Mouse (Mus musculus) midbrain, embryonic 16.5 days (tissue): ENCODE measurements around the gene Zdhhc22. TPM values are rescaled to one million over a fixed set of nuclear protein-coding genes. Genes with fewer than 3 reads are reported as not detected.

Source experiments
- ATAC-seq: fragments of 200-750 bp; cut with Nextera tagmentation; 2 replicates; pipeline ENCODE4 v1.8.0; 2017; ENCODE audit warnings: moderate TSS enrichment
- H3K27ac ChIP-seq: fragments of 300-500 bp; sonication (generic); 2 replicates; pipeline ENCODE4 v1.5.1; 2014; ENCODE audit warnings: mild to moderate bottlenecking, low read length, mixed read lengths
- H3K27me3 ChIP-seq: fragments of 300-500 bp; sonication (generic); 2 replicates; pipeline ENCODE4 v1.6.1; 2014; ENCODE audit warnings: low read depth, low read length, mixed read lengths; ENCODE audit not compliant: control insufficient read depth, insufficient read depth
- H3K36me3 ChIP-seq: fragments of 300-500 bp; sonication (generic); 2 replicates; pipeline ENCODE4 v1.6.1; 2014; ENCODE audit warnings: mild to moderate bottlenecking, low read length, moderate library complexity, mixed read lengths; ENCODE audit not compliant: control insufficient read depth, insufficient read depth
- H3K4me1 ChIP-seq: fragments of 300-500 bp; sonication (generic); 2 replicates; pipeline ENCODE4 v1.6.1; 2014; ENCODE audit warnings: mild to moderate bottlenecking, low read length, mixed read lengths; ENCODE audit not compliant: control insufficient read depth, insufficient read depth
- H3K4me2 ChIP-seq: fragments of 300-500 bp; sonication (generic); 2 replicates; pipeline ENCODE4 v1.6.1; 2014; ENCODE audit warnings: mild to moderate bottlenecking, low read length, mixed read lengths
- H3K4me3 ChIP-seq: fragments of 300-500 bp; sonication (generic); 2 replicates; pipeline ENCODE4 v1.5.1; 2014; ENCODE audit warnings: low read depth, mild to moderate bottlenecking, low read length, moderate library complexity, mixed read lengths
- H3K9ac ChIP-seq: fragments of 300-500 bp; sonication (generic); 2 replicates; pipeline ENCODE4 v1.6.1; 2014; ENCODE audit warnings: low read depth, low read length, mixed read lengths
- H3K9me3 ChIP-seq: fragments of 300-500 bp; sonication (generic); replicated peaks from 2 replicates; pipeline ENCODE4 v1.6.1; 2014; ENCODE audit warnings: mild to moderate bottlenecking, low read length, mixed read lengths; ENCODE audit not compliant: control insufficient read depth, poor library complexity, severe bottlenecking
- WGBS: fragments of 180-500 bp; shearing (Covaris S2); extraction: QIAGEN DNeasy Blood & Tissue Kit; methylation state at CpG from one replicate; pipeline ENCODE4 v1.1.7; 2014; 5-methylcytosine and 5-hydroxymethylcytosine counted together
- polyA plus RNA-seq: library from polyadenylated mRNA; unstranded; fragments of >200 nt; fragmentation: Nextera tagmentation; extraction: Ambion mirVana; gene quantifications from 2 replicates; pipeline ENCODE4 v1.2.1, GENCODE M21; 2015

The Zdhhc22 gene
- polyA plus RNA-seq, 1 experiment from 2014 or later = 28.1 TPM

DNA sequence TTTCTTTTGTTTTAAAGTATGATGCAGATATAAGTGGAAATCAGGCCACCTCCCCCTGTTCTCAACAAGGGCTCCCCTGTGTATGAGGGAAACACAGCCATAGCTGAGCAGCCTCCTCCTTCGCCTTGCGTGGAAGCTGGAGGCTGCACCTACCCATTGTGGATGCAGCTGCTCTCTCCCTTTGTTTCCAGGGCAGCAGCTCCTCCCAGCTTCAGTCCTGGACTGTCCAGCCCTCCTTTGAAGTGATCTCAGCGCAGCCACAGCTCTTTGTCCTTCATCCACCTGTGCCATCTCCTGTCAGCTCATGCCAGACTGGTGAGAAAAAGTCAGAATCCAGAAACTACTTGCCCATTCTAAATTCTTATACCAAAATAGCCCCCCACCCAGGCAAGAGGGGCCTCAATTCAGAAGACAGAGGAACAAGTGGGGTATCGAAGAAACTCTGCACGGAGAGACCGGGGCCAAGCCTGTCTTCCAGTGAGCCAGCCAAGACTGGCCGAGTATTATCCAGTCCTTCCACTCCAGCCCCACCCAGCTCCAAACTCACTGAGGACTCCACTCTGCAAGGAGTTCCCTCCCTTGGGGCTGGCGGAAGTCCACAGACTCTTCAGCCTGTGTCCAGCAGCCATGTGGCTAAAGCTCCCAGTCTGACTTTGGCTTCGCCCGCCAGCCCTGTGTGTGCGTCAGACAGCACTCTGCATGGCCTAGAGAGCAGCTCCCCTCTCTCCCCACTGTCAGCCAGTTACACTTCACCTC, 28.5 kb downstream of the Zdhhc22 start:
- Histone ChIP-seq H3K4me2 (no peak overlapping the region), H3K36me3 (peaks cover 39% of the 10 kb centered on the region), H3K9me3 (no peaks in the 10 kb centered on the region), H3K9ac (no peak overlapping the region), H3K4me1 (no peaks in the 10 kb centered on the region), H3K27ac (no peak overlapping the region), H3K4me3 (no peak overlapping the region), H3K27me3 (no peaks in the 10 kb centered on the region)
- 0 out of 2 replicates have a peak, but pooled peaks have one; percentile 45 for ATAC-seq
- 71% methylated on average over 11 of the region's 11 CpGs for WGBS

DNA sequence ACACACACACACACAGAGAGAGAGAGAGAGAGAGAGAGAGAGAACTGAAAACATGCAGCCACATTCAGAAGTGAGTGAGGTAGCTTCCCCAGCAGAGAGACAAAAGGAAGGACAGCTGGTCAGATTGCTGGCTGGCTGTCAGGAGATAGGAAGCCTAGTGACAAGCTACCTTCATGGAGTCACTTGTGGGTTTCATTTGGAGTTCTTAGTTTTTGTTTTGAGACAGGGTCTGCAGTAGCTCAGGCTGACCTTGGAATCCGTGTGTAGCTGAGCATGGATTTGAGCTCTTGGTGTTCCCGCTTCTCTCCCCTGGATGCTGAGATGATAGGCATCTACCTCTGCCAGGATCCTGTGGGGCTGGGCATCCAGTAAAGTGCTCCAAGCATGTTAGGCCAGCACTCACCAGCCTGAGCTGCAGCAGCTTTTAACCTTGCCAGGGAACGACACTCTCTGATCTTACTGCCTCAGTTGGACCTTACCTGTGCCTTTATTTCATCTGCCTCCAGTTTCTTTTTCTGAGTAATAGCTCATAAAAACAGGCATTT, 29.4 kb downstream of the Zdhhc22 start:
- Histone ChIP-seq H3K4me1 (no peaks in the 10 kb centered on the region), H3K27ac (no peak overlapping the region), H3K36me3 (peaks cover 44% of the 10 kb centered on the region), H3K9me3 (no peaks in the 10 kb centered on the region), H3K27me3 (no peaks in the 10 kb centered on the region), H3K4me3 (no peak overlapping the region), H3K4me2 (no peak overlapping the region), H3K9ac (no peak overlapping the region)
- ATAC-seq = no peak
- WGBS = 87% methylated on average over 3 of the region's 3 CpGs

DNA sequence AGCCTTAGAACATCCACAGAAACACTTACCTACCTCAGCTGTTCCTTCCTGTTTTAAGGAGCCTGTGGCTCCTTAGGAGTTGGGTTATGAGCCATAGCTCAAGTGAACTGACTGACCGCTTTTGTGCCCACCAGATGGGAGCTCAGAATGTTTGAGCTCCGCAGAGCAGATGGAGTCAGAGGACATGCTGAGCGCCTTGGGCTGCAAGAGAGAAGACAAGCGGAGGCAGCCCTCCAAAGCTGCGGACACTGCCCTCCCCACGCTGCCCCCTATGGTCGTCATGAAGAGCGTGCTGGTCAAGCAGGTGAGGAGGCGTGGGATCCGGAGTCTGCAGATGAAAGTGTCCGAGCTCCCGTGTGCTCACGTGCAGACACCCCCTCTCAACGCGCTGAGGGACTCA, 30.1 kb downstream of the Zdhhc22 start:
- H3K36me3 ChIP-seq = peaks cover 48% of the 10 kb centered on the region
- no peak overlapping the region for H3K9ac ChIP-seq
- H3K9me3 ChIP-seq = no peaks in the 10 kb centered on the region
- no peaks in the 10 kb centered on the region for H3K4me1 ChIP-seq
- H3K27ac ChIP-seq = no peak overlapping the region
- WGBS = 86% methylated on average over 15 of the region's 15 CpGs
- no peaks in the 10 kb centered on the region for H3K27me3 ChIP-seq
- no peak for ATAC-seq
- H3K4me2 ChIP-seq = no peak overlapping the region
- no peak overlapping the region for H3K4me3 ChIP-seq

DNA sequence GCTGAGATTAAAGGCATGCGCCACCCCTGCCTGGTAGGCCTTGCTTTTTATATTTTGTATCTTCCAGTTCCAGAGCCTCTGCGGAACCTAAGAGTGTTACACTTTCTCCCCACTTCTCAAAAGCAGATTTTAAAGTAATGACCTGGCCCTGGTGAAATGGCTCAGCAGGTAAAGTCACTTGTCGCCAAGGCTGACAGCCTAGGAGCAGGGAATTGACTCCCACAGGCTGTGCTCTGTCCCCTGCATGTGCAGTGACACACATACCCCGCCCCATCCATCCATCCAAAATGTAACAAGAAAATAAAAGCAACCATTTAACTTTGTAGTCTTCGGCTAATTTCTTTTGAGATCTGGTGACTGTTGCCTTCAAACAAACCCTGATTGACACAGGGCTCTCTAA, 30.6 kb downstream of the Zdhhc22 start:
- no peaks in the 10 kb centered on the region for H3K9me3 ChIP-seq
- peaks cover 46% of the 10 kb centered on the region for H3K36me3 ChIP-seq
- no peaks in the 10 kb centered on the region for H3K4me1 ChIP-seq
- H3K4me3 ChIP-seq = no peak overlapping the region
- 95% methylated on average over 5 of the region's 5 CpGs for WGBS
- H3K4me2 ChIP-seq = no peak overlapping the region
- ATAC-seq = no peak
- H3K9ac ChIP-seq = no peak overlapping the region
- H3K27ac ChIP-seq = no peak overlapping the region
- no peaks in the 10 kb centered on the region for H3K27me3 ChIP-seq

DNA sequence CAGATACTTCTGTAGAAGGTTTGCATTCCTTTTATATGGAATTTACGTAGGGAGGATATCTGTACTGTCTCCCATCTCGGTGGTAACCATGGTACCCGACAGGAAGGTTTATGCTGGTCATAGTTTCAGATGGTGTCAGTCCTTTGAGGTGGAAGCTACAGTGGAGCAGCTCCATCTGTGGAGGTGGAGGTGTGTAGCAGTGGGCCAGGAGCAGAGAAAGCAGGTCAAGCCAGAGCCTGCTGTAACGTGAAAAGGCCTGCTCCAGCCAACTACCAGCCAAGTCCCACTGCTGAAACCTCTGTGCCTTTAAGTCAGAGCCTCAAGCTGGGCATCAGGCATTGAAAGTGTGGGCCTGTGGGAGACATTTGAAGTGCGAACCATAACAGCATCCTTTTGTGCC, 31.7 kb downstream of the Zdhhc22 start:
- H3K27ac ChIP-seq = no peak overlapping the region
- no peaks in the 10 kb centered on the region for H3K4me1 ChIP-seq
- H3K36me3 ChIP-seq = peaks cover 51% of the 10 kb centered on the region
- no peaks in the 10 kb centered on the region for H3K27me3 ChIP-seq
- H3K4me2 ChIP-seq = no peak overlapping the region
- 92% methylated on average over 5 of the region's 5 CpGs for WGBS
- H3K9me3 ChIP-seq = no peaks in the 10 kb centered on the region
- no peak for ATAC-seq
- no peak overlapping the region for H3K9ac ChIP-seq
- no peak overlapping the region for H3K4me3 ChIP-seq

DNA sequence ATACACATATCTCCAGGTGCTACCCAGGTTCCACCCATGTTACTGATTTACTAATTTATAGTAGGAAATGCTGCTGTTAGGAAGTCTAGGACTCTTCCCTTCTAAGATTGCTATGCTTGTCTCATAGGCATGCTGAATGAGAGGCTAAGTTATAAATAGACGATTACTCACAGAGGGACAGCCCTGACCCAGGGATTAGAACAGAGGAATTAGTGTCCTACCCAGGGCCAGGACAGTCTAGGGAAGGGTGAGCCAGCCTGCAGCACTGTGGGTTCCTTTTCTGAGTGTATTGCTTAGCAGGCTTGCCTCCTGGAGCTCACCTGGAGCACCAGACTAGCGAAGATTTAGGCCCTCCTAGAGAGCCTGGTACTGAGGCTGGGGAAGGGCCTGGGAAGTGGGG, 34.3 kb downstream of the Zdhhc22 start:
- no peak for ATAC-seq
- peaks cover 44% of the 10 kb centered on the region for H3K36me3 ChIP-seq
- no peaks in the 10 kb centered on the region for H3K27me3 ChIP-seq
- H3K9ac ChIP-seq = no peak overlapping the region
- H3K9me3 ChIP-seq = no peaks in the 10 kb centered on the region
- no peak overlapping the region for H3K27ac ChIP-seq
- H3K4me2 ChIP-seq = no peak overlapping the region
- H3K4me1 ChIP-seq = no peaks in the 10 kb centered on the region
- no peak overlapping the region for H3K4me3 ChIP-seq
- WGBS = 85% methylated on average over 2 of the region's 2 CpGs

DNA sequence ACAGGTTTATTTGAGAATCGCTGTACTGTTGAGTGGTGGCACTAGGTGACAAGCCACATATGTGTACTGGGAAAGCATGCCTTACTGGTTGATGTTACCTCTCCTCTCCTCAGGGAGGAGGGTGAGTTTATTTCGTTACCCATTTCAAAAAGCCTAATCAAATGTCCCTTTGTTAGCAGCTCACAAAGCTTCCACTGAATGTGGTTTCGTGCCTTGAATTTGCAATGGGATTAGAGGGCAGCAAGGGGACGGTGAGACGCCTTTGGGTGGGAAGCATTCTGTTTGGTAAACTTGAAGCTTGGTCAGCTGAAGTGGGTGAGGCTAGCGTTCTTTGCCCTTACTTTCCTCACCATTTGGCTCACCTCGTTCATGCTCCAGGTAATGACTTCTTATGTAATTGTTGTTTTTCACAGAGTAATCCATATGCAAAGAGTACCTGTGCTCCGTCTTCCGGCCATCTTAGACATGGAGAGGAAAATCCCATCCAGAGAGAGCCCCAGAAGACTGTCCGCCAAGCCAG, 37.8 kb downstream of the Zdhhc22 start:
- Histone ChIP-seq H3K9ac (no peak overlapping the region), H3K9me3 (no peaks in the 10 kb centered on the region), H3K4me1 (peaks cover 22% of the 10 kb centered on the region), H3K27ac (0 out of 2 replicates have a peak overlapping the region, but pooled peaks have one; percentile 47), H3K27me3 (no peaks in the 10 kb centered on the region), H3K4me2 (no peak overlapping the region), H3K4me3 (no peak overlapping the region), H3K36me3 (peaks cover 24% of the 10 kb centered on the region)
- 56% methylated on average over 10 of the region's 10 CpGs for WGBS
- ATAC-seq = no peak

DNA sequence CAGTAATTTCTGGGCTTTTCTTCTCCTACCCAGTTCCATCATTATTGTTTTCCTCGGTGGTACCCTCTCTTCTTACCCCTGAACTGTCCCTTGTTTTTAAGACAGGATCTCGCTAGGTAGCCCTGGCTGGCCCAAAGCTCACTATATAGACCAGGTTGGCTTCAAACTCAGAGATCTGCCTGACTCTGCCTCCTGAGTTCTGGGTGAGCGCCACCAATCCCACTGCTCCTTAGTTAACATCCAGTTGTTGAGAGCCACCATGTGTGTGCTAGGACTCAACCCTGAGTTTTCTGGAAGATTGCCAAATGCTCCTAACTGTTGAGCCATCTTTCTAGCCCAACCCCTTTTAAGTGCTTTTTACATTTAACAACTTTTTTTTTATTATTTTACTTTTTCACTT, 39.3 kb downstream of the Zdhhc22 start:
- Histone ChIP-seq H3K4me1 (peaks cover 26% of the 10 kb centered on the region), H3K4me2 (no peak overlapping the region), H3K27ac (no peak overlapping the region), H3K36me3 (peaks cover 19% of the 10 kb centered on the region), H3K9ac (no peak overlapping the region), H3K4me3 (no peak overlapping the region), H3K9me3 (no peaks in the 10 kb centered on the region), H3K27me3 (no peaks in the 10 kb centered on the region)
- 95% methylated on average over 3 of the region's 3 CpGs for WGBS
- no peak for ATAC-seq
